Mouse (Mus musculus): ENCODE measurements around the gene Cpne2. TPM values are rescaled to one million over a fixed set of nuclear protein-coding genes. Genes with fewer than 3 reads are reported as not detected.

Gene Cpne2
- total RNA-seq, 2 experiments from 2014 or later: 3.5 to 5.1 TPM

Small RNA genes lying within 50 kb of the gene (microRNA-seq; reads per million reads assigned to microRNA genes)
- gene Mir7072: not detected

Other genes with a start within 250 kb of the Cpne2 start
- under 1 TPM; 0.14 to 0.26 TPM for gene Slc12a3, start 203.8 kb upstream of the Cpne2 start, total RNA-seq (2021)
- gene Herpud1, start 146.6 kb upstream of the Cpne2 start, total RNA-seq (2021): 100 to 1,000 TPM; 180 to 257 TPM
- gene Nlrc5, start 98.6 kb upstream of the Cpne2 start, total RNA-seq (2021): 1 to 10 TPM in 1 of 2 experiments, under 1 TPM in 1; 0.49 to 1.7 TPM
- 10 to 100 TPM; 11.2 to 12.4 TPM for gene Rspry1, start 68.9 kb downstream of the Cpne2 start, total RNA-seq (2021)
- gene Fam192a, start 69.0 kb downstream of the Cpne2 start, total RNA-seq (2021): 10 to 100 TPM; 18.4 to 20.5 TPM
- 10 to 100 TPM; 82.3 to 84.2 TPM for gene Arl2bp, start 133.6 kb downstream of the Cpne2 start, total RNA-seq (2021)
- gene Pllp, start 163.3 kb downstream of the Cpne2 start, total RNA-seq (2021): under 1 TPM in 1 of 2 experiments, not detected in 1; 0.39 TPM
- not detected for gene Ccl22, start 212.6 kb downstream of the Cpne2 start, total RNA-seq (2021)
- 1 to 10 TPM; 2.2 to 4.0 TPM for gene Cx3cl1, start 239.0 kb downstream of the Cpne2 start, total RNA-seq (2021)

All from heart, postnatal 25 days (tissue).